Mouse (Mus musculus) neural tube, embryonic 15.5 days (tissue): ENCODE data around the gene Clcn3. TPM values are rescaled to one million over a fixed set of nuclear protein-coding genes. Genes with fewer than 3 reads are reported as not detected.
"Not testable (repeated sequence)": the region's sequence is repeated elsewhere in the genome, so short reads cannot be mapped to it uniquely, and the experiment has no call there.

Experiments
- ATAC-seq: fragments of 200-750 bp; cut with Nextera tagmentation; 2 replicates; pipeline ENCODE4 v1.8.0; 2017; ENCODE audit warnings: mild to moderate bottlenecking, moderate TSS enrichment, moderate library complexity; ENCODE audit not compliant: low FRiP score
- H3K27ac ChIP-seq: fragments of 300-500 bp; sonication (generic); replicated peaks from 2 replicates; pipeline ENCODE4 v1.5.1; 2015; ENCODE audit warnings: mild to moderate bottlenecking, inconsistent platforms
- H3K27me3 ChIP-seq: fragments of 300-500 bp; sonication (generic); replicated peaks from 2 replicates; pipeline ENCODE4 v1.6.1; 2015; ENCODE audit warnings: inconsistent platforms
- H3K36me3 ChIP-seq: fragments of 300-500 bp; sonication (generic); 2 replicates; pipeline ENCODE4 v1.6.1; 2015; ENCODE audit warnings: inconsistent platforms
- H3K4me1 ChIP-seq: fragments of 300-500 bp; sonication (generic); 2 replicates; pipeline ENCODE4 v1.6.1; 2015; ENCODE audit warnings: inconsistent platforms
- H3K4me2 ChIP-seq: fragments of 300-500 bp; sonication (generic); 2 replicates; pipeline ENCODE4 v1.6.1; 2015; ENCODE audit warnings: inconsistent platforms, mild to moderate bottlenecking, moderate library complexity
- H3K4me3 ChIP-seq: fragments of 300-500 bp; sonication (generic); replicated peaks from 2 replicates; pipeline ENCODE4 v1.5.1; 2015; ENCODE audit warnings: mild to moderate bottlenecking, inconsistent platforms
- H3K9ac ChIP-seq: fragments of 300-500 bp; sonication (generic); replicated peaks from 2 replicates; pipeline ENCODE4 v1.6.1; 2015; ENCODE audit warnings: mild to moderate bottlenecking, inconsistent platforms
- H3K9me3 ChIP-seq: fragments of 300-500 bp; sonication (generic); replicated peaks from 2 replicates; pipeline ENCODE4 v1.6.1; 2016; ENCODE audit warnings: inconsistent platforms
- WGBS: fragments of 180-500 bp; shearing (Covaris S2); methylation state at CpG from one replicate; pipeline ENCODE4 v1.1.7; 2015; ENCODE audit warnings: mixed read lengths; 5-methylcytosine and 5-hydroxymethylcytosine counted together
- polyA plus RNA-seq: library from polyadenylated mRNA; unstranded; fragments of >200 nt; fragmentation: Nextera tagmentation; extraction: Ambion mirVana; gene quantifications from 2 replicates; pipeline ENCODE4 v1.2.1, GENCODE M21; 2015

Clcn3 gene
- 62.7 and 69.3 TPM in 2 replicates for polyA plus RNA-seq

GRCm38 (mm10) chr8:60982701-60983687 is at the start of gene Clcn3:
Clcn3 (minus strand) TSS chr8:60983300.
- Histone ChIP-seq H3K4me2 (peak within 1 kb of the TSS; percentile 89), H3K27ac (peak within 1 kb of the TSS; percentile 92), H3K4me1 (peaks cover 18% of the 10 kb centered on the region), H3K27me3 (no peaks in the 10 kb centered on the region), H3K4me3 (peak within 1 kb of the TSS; percentile 88), H3K9me3 (no peaks in the 10 kb centered on the region), H3K36me3 (no peaks in the 10 kb centered on the region), H3K9ac (peak within 1 kb of the TSS; percentile 82)
- WGBS: under 1% methylated on average over 101 of the region's 101 CpGs
- ATAC-seq: peak; percentile 100

GRCm38 (mm10) chr8:60996468-60996867 is 13.4 kb upstream of the Clcn3 start:
- H3K27ac ChIP-seq: no peak overlapping the region
- no peaks in the 10 kb centered on the region for H3K27me3 ChIP-seq
- no peak overlapping the region for H3K4me2 ChIP-seq
- peaks cover 9% of the 10 kb centered on the region for H3K4me1 ChIP-seq
- ATAC-seq: no peak
- 90% methylated on average over 3 of the region's 3 CpGs for WGBS
- no peaks in the 10 kb centered on the region for H3K36me3 ChIP-seq
- no peak overlapping the region for H3K4me3 ChIP-seq
- 0 out of 2 replicates have a peak, but pooled peaks cover 6% of the 10 kb centered on the region for H3K9me3 ChIP-seq
- no peak overlapping the region for H3K9ac ChIP-seq

- 0 out of 2 replicates have a peak, but pooled peaks cover 4% of the 10 kb centered on the region for H3K9me3 ChIP-seq
- H3K4me3 ChIP-seq: peak overlapping the region; percentile 89
- peaks cover 9% of the 10 kb centered on the region for H3K4me1 ChIP-seq
- H3K27ac ChIP-seq: peak overlapping the region; percentile 94
- no peaks in the 10 kb centered on the region for H3K27me3 ChIP-seq
- ATAC-seq: peak; percentile 18; the same call in 1 of the 2 replicates
- H3K9ac ChIP-seq: peak overlapping the region; percentile 73
- WGBS: 6% methylated on average over 12 of the region's 12 CpGs
- peak overlapping the region; percentile 77 for H3K4me2 ChIP-seq
- no peaks in the 10 kb centered on the region for H3K36me3 ChIP-seq
These were observed 10.5 kb upstream of the Clcn3 start for GRCm38 (mm10) chr8:60993639-60993986.

- Histone ChIP-seq H3K36me3 (no peaks in the 10 kb centered on the region), H3K9ac (peak within 1 kb of the TSS; percentile 73), H3K4me3 (peak within 1 kb of the TSS; percentile 89), H3K4me2 (peak within 1 kb of the TSS; percentile 77), H3K27ac (peak within 1 kb of the TSS; percentile 94), H3K27me3 (no peaks in the 10 kb centered on the region), H3K9me3 (no peaks in the 10 kb centered on the region), H3K4me1 (peaks cover 9% of the 10 kb centered on the region)
- WGBS: under 1% methylated on average over 57 of the region's 57 CpGs
- peak; percentile 97 for ATAC-seq
These were observed 10.0 kb upstream of the Clcn3 start, which contains the start of gene Nek1 for GRCm38 (mm10) chr8:60992910-60993638. Nek1 (plus strand) TSS chr8:60993195.

GRCm38 (mm10) chr8:60992561-60992909 is 9.4 kb upstream of the Clcn3 start:
- under 1% methylated on average over 16 of the region's 16 CpGs for WGBS
- Histone ChIP-seq H3K36me3 (no peaks in the 10 kb centered on the region), H3K9ac (peak overlapping the region; percentile 73), H3K9me3 (no peaks in the 10 kb centered on the region), H3K4me1 (peaks cover 9% of the 10 kb centered on the region), H3K4me3 (peak overlapping the region; percentile 89), H3K4me2 (peak overlapping the region; percentile 77), H3K27me3 (no peaks in the 10 kb centered on the region), H3K27ac (peak overlapping the region; percentile 94)
- no peak; the same call in 1 of the 2 replicates for ATAC-seq

- H3K9ac ChIP-seq, H3K36me3 ChIP-seq, H3K4me3 ChIP-seq, H3K27me3 ChIP-seq, H3K9me3 ChIP-seq, ATAC-seq, H3K27ac ChIP-seq: not testable (repeated sequence)
- Histone ChIP-seq H3K4me2 (peak overlapping the region; percentile 89), H3K4me1 (peaks cover 18% of the 10 kb centered on the region)
- WGBS: 81% methylated on average over 17 of the region's 17 CpGs
These were observed 1.3 kb upstream of the Clcn3 start for GRCm38 (mm10) chr8:60984260-60985010.

GRCm38 (mm10) chr8:60983688-60984079 is 584 bp upstream of the Clcn3 start:
- H3K9ac ChIP-seq: peak overlapping the region; percentile 82
- H3K4me2 ChIP-seq: peak overlapping the region; percentile 89
- no peaks in the 10 kb centered on the region for H3K9me3 ChIP-seq
- H3K4me1 ChIP-seq: peaks cover 18% of the 10 kb centered on the region
- H3K36me3 ChIP-seq: no peaks in the 10 kb centered on the region
- WGBS: 7% methylated on average over 9 of the region's 9 CpGs
- peak; percentile 73 for ATAC-seq
- peak overlapping the region; percentile 88 for H3K4me3 ChIP-seq
- no peaks in the 10 kb centered on the region for H3K27me3 ChIP-seq
- H3K27ac ChIP-seq: peak overlapping the region; percentile 92

GRCm38 (mm10) chr8:60981388-60981787 is 1.7 kb downstream of the Clcn3 start:
- WGBS: 65% methylated on average over 1 of the region's 1 CpGs
- Histone ChIP-seq H3K27ac (no peak overlapping the region), H3K27me3 (no peaks in the 10 kb centered on the region), H3K4me2 (peak overlapping the region; percentile 89), H3K4me3 (no peak overlapping the region), H3K36me3 (no peaks in the 10 kb centered on the region), H3K4me1 (peaks cover 18% of the 10 kb centered on the region), H3K9me3 (no peaks in the 10 kb centered on the region), H3K9ac (no peak overlapping the region)
- no peak for ATAC-seq

GRCm38 (mm10) chr8:60978496-60978895 is 4.6 kb downstream of the Clcn3 start:
- no peak overlapping the region for H3K4me3 ChIP-seq
- 81% methylated on average over 5 of the region's 5 CpGs for WGBS
- no peaks in the 10 kb centered on the region for H3K36me3 ChIP-seq
- no peak overlapping the region for H3K4me2 ChIP-seq
- H3K9ac ChIP-seq: no peak overlapping the region
- no peak overlapping the region for H3K27ac ChIP-seq
- no peak for ATAC-seq
- no peaks in the 10 kb centered on the region for H3K9me3 ChIP-seq
- H3K27me3 ChIP-seq: no peaks in the 10 kb centered on the region
- peaks cover 14% of the 10 kb centered on the region for H3K4me1 ChIP-seq

- Histone ChIP-seq H3K27me3 (no peaks in the 10 kb centered on the region), H3K9ac (no peak overlapping the region), H3K4me3 (no peak overlapping the region), H3K4me2 (no peak overlapping the region), H3K36me3 (no peaks in the 10 kb centered on the region), H3K4me1 (peaks cover 15% of the 10 kb centered on the region), H3K27ac (no peak overlapping the region), H3K9me3 (no peaks in the 10 kb centered on the region)
- 69% methylated on average over 9 of the region's 9 CpGs for WGBS
- no peak for ATAC-seq
These were observed 6.3 kb downstream of the Clcn3 start for GRCm38 (mm10) chr8:60976818-60977217.

- no peaks in the 10 kb centered on the region for H3K36me3 ChIP-seq
- no peak overlapping the region for H3K9ac ChIP-seq
- no peak overlapping the region for H3K4me2 ChIP-seq
- H3K9me3 ChIP-seq: no peaks in the 10 kb centered on the region
- 89% methylated on average over 2 of the region's 2 CpGs for WGBS
- no peak overlapping the region for H3K4me3 ChIP-seq
- H3K27ac ChIP-seq: no peak overlapping the region
- H3K4me1 ChIP-seq: peaks cover 6% of the 10 kb centered on the region
- H3K27me3 ChIP-seq: no peaks in the 10 kb centered on the region
- ATAC-seq: no peak
These were observed 8.3 kb downstream of the Clcn3 start for GRCm38 (mm10) chr8:60974837-60975236.
